Mouse (Mus musculus): ENCODE data around the gene Zmym5. TPM values are rescaled to one million over a fixed set of nuclear protein-coding genes. Genes with fewer than 3 reads are reported as not detected.
"Not testable (repeated sequence)": the region's sequence is repeated elsewhere in the genome, so short reads cannot be mapped to it uniquely, and the experiment has no call there.

Gene Zmym5
- polyA plus RNA-seq (2014; fragmentation: Nextera tagmentation; extraction: Ambion mirVana) = 17.4 and 18.3 TPM in 2 replicates

DNA sequence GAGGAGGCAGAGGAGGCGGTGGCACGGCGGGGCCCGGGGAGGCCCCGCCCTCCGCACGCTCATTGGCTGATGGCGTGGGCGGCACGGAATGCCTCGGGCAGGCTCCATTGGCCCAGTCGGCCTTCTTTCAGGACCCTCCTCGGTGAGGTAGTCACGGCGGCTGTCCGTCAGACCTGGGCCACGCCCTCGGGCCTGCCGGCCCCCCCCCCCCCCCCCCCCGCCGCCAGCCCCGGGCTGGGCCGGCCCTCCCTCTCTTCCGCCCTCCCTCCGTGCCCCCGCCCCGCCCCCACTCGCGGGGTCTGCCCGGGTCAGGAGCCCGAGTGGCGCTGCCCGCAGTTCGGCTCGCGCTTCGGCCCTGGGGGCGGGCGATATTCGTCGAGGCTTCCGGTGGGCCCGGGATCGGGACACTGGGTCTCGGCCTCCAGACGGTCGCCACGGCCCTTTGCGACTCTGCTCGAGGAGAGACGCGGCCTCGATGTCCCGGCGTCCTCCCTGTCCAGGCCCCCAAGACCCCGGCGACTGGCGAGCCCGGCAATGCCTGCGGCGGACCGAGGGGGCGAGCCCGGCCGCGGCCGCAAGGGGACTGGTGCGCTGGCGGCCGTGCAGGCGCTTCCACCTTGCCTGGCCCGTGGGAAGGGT is at the start of gene Zmym5:
TSS of gene Zmym5 (minus strand) at position 16 of the 639 bp plus-strand sequence.
- not testable (repeated sequence) for H3K36me3 ChIP-seq (ENCODE audit: control insufficient read depth, insufficient read depth, low read length); H3K27me3 ChIP-seq (ENCODE audit: control insufficient read depth, insufficient read depth, low read length); H3K9me3 ChIP-seq (replicated peaks; ENCODE audit: control insufficient read depth, low read length)
- Histone ChIP-seq H3K9ac (ENCODE audit: low read depth, low read length) (peak within 1 kb of the TSS; percentile 78), H3K4me3 (ENCODE audit: low read depth, low read length) (peak within 1 kb of the TSS; percentile 79), H3K27ac (ENCODE audit: low read depth, low read length) (peak within 1 kb of the TSS; percentile 92), H3K4me1 (ENCODE audit: control insufficient read depth, insufficient read depth, low read length) (peaks cover 10% of the 10 kb centered on the region), H3K4me2 (peak within 1 kb of the TSS; percentile 76)
- 0% methylated on average over 33 of the region's 72 CpGs for WGBS (ENCODE audit: insufficient replicate concordance)
- peak; percentile 97 for ATAC-seq (replicated peaks; ENCODE audit: insufficient number of reproducible peaks, low FRiP score, low TSS enrichment)

DNA sequence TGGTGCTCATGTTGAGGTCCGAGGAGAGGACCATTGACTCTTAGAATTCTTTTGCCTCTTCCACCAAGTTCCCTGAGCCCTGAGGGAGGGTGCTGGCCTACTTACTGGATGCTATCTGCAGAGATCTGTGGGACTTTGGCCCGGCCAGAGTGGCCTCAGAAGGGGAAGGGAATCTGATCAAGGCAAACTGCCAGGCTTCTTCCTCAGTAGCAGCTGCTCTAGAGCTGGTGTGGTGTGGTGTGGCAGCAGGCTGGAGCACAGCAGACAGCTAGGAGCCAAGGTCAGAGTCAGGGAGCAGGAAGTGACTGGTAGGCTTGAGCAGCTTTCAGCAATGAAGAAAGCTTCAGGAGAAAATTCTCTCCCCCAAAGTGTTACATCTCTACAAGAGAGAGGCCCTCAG is 38.2 kb upstream of the Zmym5 start:
- Histone ChIP-seq H3K36me3 (ENCODE audit: control insufficient read depth, insufficient read depth, low read length) (no peaks in the 10 kb centered on the region), H3K4me1 (ENCODE audit: control insufficient read depth, insufficient read depth, low read length) (no peaks in the 10 kb centered on the region), H3K9me3 (replicated peaks; ENCODE audit: control insufficient read depth, low read length) (peaks cover 8% of the 10 kb centered on the region), H3K27ac (ENCODE audit: low read depth, low read length) (no peak overlapping the region), H3K4me3 (ENCODE audit: low read depth, low read length) (no peak overlapping the region), H3K9ac (ENCODE audit: low read depth, low read length) (no peak overlapping the region), H3K4me2 (no peak overlapping the region), H3K27me3 (ENCODE audit: control insufficient read depth, insufficient read depth, low read length) (no peaks in the 10 kb centered on the region)
- WGBS (ENCODE audit: insufficient replicate concordance) = 67% methylated on average over 2 of the region's 2 CpGs
- no peak for ATAC-seq (replicated peaks; ENCODE audit: insufficient number of reproducible peaks, low FRiP score, low TSS enrichment)

DNA sequence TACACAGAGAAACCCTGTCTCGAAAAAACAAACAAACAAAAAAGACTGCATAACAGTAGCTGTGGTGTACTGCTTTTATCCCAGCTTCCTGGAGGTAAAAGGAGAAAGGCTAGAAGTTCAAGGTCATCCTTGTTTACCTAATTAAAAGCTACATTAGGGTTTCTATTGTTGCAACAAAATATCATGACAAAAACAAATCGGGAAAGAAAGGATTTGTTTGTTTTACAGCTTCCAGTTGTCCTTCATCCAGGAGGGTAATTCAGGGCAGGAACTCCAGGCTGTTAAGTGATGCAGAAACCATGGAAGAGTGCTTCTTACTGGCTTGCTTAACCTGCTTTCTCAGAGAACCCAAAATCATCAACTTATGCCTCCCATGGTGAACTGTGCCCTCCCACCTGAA is 36.8 kb upstream of the Zmym5 start:
- no peak for ATAC-seq (replicated peaks; ENCODE audit: insufficient number of reproducible peaks, low FRiP score, low TSS enrichment)
- Histone ChIP-seq H3K9ac (ENCODE audit: low read depth, low read length) (no peak overlapping the region), H3K4me1 (ENCODE audit: control insufficient read depth, insufficient read depth, low read length) (no peaks in the 10 kb centered on the region), H3K4me2 (no peak overlapping the region), H3K9me3 (replicated peaks; ENCODE audit: control insufficient read depth, low read length) (no peaks in the 10 kb centered on the region; the same call in 1 of the 2 replicates), H3K27ac (ENCODE audit: low read depth, low read length) (no peak overlapping the region), H3K27me3 (ENCODE audit: control insufficient read depth, insufficient read depth, low read length) (no peaks in the 10 kb centered on the region), H3K36me3 (ENCODE audit: control insufficient read depth, insufficient read depth, low read length) (no peaks in the 10 kb centered on the region), H3K4me3 (ENCODE audit: low read depth, low read length) (no peak overlapping the region)
- WGBS (ENCODE audit: insufficient replicate concordance) = 58% methylated on average over 2 of the region's 2 CpGs

DNA sequence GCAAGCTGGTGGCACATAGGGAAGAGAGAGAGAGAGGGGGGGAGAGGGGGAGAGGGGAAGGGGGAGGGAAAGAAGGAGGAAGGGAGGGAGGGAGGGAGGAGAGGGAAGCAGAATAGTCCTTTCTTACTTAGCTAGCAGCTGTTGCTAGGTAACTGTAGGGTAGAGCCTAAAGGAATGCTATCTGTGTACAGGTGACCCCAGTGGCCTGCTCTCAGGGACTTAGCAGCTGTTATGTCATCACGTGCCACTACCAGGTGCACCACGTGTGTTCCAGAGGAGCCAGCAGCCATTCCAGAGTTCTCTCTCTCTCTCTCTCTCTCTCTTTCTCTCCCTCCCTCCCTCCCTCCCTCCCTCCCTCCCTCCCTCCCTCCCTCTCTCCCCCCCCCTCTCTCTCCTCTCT is 33.0 kb upstream of the Zmym5 start:
- H3K9me3 ChIP-seq (replicated peaks; ENCODE audit: control insufficient read depth, low read length) = no peaks in the 10 kb centered on the region
- WGBS (ENCODE audit: insufficient replicate concordance) = 34% methylated on average over 2 of the region's 2 CpGs
- no peak for ATAC-seq (replicated peaks; ENCODE audit: insufficient number of reproducible peaks, low FRiP score, low TSS enrichment)

DNA sequence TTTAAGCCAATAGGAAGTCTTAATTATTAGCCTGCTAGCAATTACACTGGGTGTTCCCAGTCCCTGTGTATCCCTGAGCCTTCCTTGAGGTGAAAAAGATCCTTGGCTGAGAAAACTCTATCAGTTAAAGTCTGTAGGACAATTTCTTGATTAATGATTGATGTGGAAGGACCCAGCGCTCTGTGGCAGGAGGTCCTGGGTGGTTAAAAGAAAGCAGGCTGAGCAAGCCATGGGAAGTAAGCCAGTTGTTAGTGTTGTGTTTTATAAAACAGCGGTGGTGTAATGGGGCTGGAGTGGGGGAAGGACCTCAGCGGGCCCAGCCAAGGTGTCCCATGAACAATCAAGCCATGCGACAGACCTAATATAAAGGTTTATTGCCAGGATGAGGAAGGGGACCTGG is 32.5 kb upstream of the Zmym5 start:
- Histone ChIP-seq H3K9ac (ENCODE audit: low read depth, low read length) (no peak overlapping the region), H3K27me3 (ENCODE audit: control insufficient read depth, insufficient read depth, low read length) (no peaks in the 10 kb centered on the region), H3K4me3 (ENCODE audit: low read depth, low read length) (no peak overlapping the region), H3K36me3 (ENCODE audit: control insufficient read depth, insufficient read depth, low read length) (no peaks in the 10 kb centered on the region), H3K4me2 (no peak overlapping the region), H3K9me3 (replicated peaks; ENCODE audit: control insufficient read depth, low read length) (no peaks in the 10 kb centered on the region), H3K27ac (ENCODE audit: low read depth, low read length) (no peak overlapping the region), H3K4me1 (ENCODE audit: control insufficient read depth, insufficient read depth, low read length) (no peaks in the 10 kb centered on the region)
- 64% methylated on average over 4 of the region's 4 CpGs for WGBS (ENCODE audit: insufficient replicate concordance)
- ATAC-seq (replicated peaks; ENCODE audit: insufficient number of reproducible peaks, low FRiP score, low TSS enrichment) = no peak

More for the DNA sequence above, 33.0 kb upstream of the Zmym5 start:
- H3K4me2 ChIP-seq = no peak overlapping the region
- no peak overlapping the region for H3K9ac ChIP-seq (ENCODE audit: low read depth, low read length)
- H3K27ac ChIP-seq (ENCODE audit: low read depth, low read length) = no peak overlapping the region
- no peak overlapping the region for H3K4me3 ChIP-seq (ENCODE audit: low read depth, low read length)
- no peaks in the 10 kb centered on the region for H3K27me3 ChIP-seq (ENCODE audit: control insufficient read depth, insufficient read depth, low read length)
- no peaks in the 10 kb centered on the region for H3K36me3 ChIP-seq (ENCODE audit: control insufficient read depth, insufficient read depth, low read length)
- no peaks in the 10 kb centered on the region for H3K4me1 ChIP-seq (ENCODE audit: control insufficient read depth, insufficient read depth, low read length)

DNA sequence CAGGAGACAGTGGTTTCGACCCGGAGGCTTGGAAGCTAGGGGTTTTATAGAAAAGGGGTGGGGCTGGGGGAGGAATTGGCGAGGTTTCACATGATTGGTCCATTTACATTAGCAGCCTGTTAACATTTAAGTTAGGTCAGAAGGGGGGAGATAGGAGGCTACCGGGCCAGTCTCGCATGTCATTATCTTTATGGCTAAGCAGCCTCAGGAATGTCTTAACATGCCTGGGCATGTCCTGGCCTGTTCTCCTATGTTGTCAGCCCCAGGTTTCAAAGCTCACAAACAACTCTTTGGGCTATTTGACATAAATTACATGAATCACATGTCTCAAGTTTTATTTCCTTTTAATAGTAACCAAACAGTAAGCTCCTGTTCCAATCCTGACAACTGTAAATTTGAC is 23.1 kb upstream of the Zmym5 start:
- H3K4me1 ChIP-seq (ENCODE audit: control insufficient read depth, insufficient read depth, low read length); ATAC-seq (replicated peaks; ENCODE audit: insufficient number of reproducible peaks, low FRiP score, low TSS enrichment); H3K36me3 ChIP-seq (ENCODE audit: control insufficient read depth, insufficient read depth, low read length); H3K27ac ChIP-seq (ENCODE audit: low read depth, low read length); H3K4me2 ChIP-seq; H3K4me3 ChIP-seq (ENCODE audit: low read depth, low read length); H3K9me3 ChIP-seq (replicated peaks; ENCODE audit: control insufficient read depth, low read length); H3K9ac ChIP-seq (ENCODE audit: low read depth, low read length); H3K27me3 ChIP-seq (ENCODE audit: control insufficient read depth, insufficient read depth, low read length): not testable (repeated sequence)
- WGBS (ENCODE audit: insufficient replicate concordance) = 81% methylated on average over 5 of the region's 5 CpGs

DNA sequence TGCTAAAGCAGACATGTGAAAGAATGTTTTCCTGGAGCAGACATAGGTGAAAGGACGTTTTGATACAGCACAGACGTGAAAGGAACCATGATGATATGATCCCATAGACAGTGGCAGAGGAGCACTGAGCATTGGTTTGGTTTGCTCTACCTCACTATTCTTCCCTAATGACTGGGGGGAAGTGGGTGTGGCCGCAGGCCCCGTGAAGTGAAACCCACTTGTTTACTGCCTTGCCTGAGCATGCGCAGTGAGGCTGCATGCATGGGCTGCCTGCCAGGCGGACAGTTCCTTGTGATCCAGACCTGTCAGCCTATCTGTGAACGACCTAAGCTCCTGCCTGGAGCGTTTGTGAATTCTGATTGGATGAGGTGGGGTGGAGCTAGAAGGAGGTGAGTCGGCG is 21.7 kb upstream of the Zmym5 start:
- H3K9ac ChIP-seq (ENCODE audit: low read depth, low read length); H3K27me3 ChIP-seq (ENCODE audit: control insufficient read depth, insufficient read depth, low read length); H3K36me3 ChIP-seq (ENCODE audit: control insufficient read depth, insufficient read depth, low read length); H3K9me3 ChIP-seq (replicated peaks; ENCODE audit: control insufficient read depth, low read length); H3K27ac ChIP-seq (ENCODE audit: low read depth, low read length); ATAC-seq (replicated peaks; ENCODE audit: insufficient number of reproducible peaks, low FRiP score, low TSS enrichment); H3K4me1 ChIP-seq (ENCODE audit: control insufficient read depth, insufficient read depth, low read length); H3K4me3 ChIP-seq (ENCODE audit: low read depth, low read length); H3K4me2 ChIP-seq: not testable (repeated sequence)
- 66% methylated on average over 10 of the region's 10 CpGs for WGBS (ENCODE audit: insufficient replicate concordance)

DNA sequence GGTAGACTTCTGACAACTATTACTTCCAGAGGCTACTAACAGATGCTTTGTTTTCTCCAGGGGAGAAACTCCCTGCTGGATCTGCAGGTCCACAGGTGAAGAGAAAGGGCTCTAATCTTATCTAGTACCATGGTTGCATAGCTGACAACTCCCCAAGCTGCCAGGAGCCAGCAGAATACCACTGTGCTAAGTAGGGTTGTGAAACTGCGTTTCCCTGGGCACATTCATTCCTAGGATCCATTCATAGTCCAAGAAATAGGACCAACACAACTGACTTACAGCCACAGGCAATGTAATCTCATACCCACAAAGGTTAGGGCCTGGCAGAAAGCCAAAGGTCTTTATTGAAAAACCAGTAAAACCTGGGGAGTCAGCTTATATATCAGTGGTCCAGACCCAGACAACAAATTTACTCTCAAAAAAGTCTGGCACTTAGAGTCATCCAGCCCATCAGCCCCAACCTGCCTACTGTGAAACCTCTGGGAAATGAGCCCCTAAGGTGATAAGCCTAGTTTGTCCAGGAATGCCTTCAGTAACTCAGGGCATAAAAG is 21.1 kb upstream of the Zmym5 start:
- Histone ChIP-seq H3K9ac (ENCODE audit: low read depth, low read length) (no peak overlapping the region), H3K27me3 (ENCODE audit: control insufficient read depth, insufficient read depth, low read length) (no peaks in the 10 kb centered on the region), H3K9me3 (replicated peaks; ENCODE audit: control insufficient read depth, low read length) (no peaks in the 10 kb centered on the region; the same call in 1 of the 2 replicates), H3K27ac (ENCODE audit: low read depth, low read length) (no peak overlapping the region), H3K4me3 (ENCODE audit: low read depth, low read length) (no peak overlapping the region), H3K4me2 (no peak overlapping the region), H3K4me1 (ENCODE audit: control insufficient read depth, insufficient read depth, low read length) (no peaks in the 10 kb centered on the region), H3K36me3 (ENCODE audit: control insufficient read depth, insufficient read depth, low read length) (no peaks in the 10 kb centered on the region)
- WGBS (ENCODE audit: insufficient replicate concordance) = 68% methylated on average over 1 of the region's 1 CpGs
- no peak for ATAC-seq (replicated peaks; ENCODE audit: insufficient number of reproducible peaks, low FRiP score, low TSS enrichment)

DNA sequence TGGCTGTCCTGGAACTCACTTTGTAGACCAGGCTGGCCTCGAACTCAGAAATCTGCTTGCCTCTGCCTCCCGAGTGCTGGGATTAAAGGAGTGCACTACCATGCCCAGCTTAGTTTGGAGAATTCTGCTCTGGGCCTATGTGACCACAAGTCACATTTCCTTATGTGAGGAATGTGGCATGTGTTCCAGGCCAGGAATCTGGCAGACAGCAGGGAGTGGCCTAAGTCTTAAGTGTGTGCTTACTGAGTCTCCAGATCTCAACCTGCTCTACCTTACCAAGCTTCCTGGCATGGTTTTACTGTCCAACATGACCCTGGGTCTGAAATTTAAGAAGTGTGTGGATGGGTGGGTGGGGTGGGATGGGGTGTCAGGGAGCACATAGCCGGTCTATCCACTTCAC is 20.6 kb upstream of the Zmym5 start:
- Histone ChIP-seq H3K9me3 (replicated peaks; ENCODE audit: control insufficient read depth, low read length) (no peaks in the 10 kb centered on the region; the same call in 1 of the 2 replicates), H3K27me3 (ENCODE audit: control insufficient read depth, insufficient read depth, low read length) (no peaks in the 10 kb centered on the region), H3K4me1 (ENCODE audit: control insufficient read depth, insufficient read depth, low read length) (no peaks in the 10 kb centered on the region), H3K36me3 (ENCODE audit: control insufficient read depth, insufficient read depth, low read length) (no peaks in the 10 kb centered on the region), H3K27ac (ENCODE audit: low read depth, low read length) (no peak overlapping the region), H3K4me2 (no peak overlapping the region), H3K4me3 (ENCODE audit: low read depth, low read length) (no peak overlapping the region), H3K9ac (ENCODE audit: low read depth, low read length) (no peak overlapping the region)
- 74% methylated on average over 3 of the region's 3 CpGs for whole genome bisulfite sequencing (ENCODE audit: insufficient replicate concordance)
- ATAC-seq (replicated peaks; ENCODE audit: insufficient number of reproducible peaks, low FRiP score, low TSS enrichment) = no peak

Measured in heart, embryonic 11.5 days (tissue).